Mouse (Mus musculus) CD4-positive, CD25-positive, alpha-beta regulatory T cell, adult 4 months (primary cell): ENCODE measurements around the gene Lsm4. TPM values are rescaled to one million over a fixed set of nuclear protein-coding genes. Genes with fewer than 3 reads are reported as not detected.
A peak's percentile ranks its signal among the peaks of the same experiment; 100 is the strongest.

Experiments
- ATAC-seq: one replicate; pipeline ENCODE4 v1.8.0; 2017
- polyA plus RNA-seq, 2 experiments: library from polyadenylated mRNA; unstranded; fragments of 100-300 nt; shearing (Covaris generic); gene quantifications; one replicate each; pipeline ENCODE4 v1.2.1; 2017

Lsm4 gene
- polyA plus RNA-seq, 2 experiments from 2014 or later: 86.8 to 94.5 TPM

DNA sequence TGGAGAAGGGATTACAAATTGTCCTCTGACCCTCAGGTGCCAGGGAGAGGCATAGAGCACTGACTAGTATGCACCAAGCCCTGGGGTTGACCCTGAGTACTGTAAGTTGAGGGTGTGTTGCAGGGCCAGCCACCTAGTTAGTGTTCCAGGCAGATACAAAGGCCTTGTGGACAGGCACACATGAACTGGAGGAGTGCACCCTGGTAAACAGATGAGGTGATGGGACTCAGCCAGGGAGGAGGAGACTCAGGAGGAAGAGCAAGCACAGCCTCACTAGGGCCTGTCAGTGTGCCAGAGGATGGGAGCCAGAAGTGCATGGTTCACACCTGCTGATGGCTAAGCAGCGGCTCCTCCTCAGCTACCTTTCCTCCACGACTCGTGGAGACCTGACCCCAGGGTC is 7.0 kb downstream of the Lsm4 start:
- no peak for ATAC-seq

DNA sequence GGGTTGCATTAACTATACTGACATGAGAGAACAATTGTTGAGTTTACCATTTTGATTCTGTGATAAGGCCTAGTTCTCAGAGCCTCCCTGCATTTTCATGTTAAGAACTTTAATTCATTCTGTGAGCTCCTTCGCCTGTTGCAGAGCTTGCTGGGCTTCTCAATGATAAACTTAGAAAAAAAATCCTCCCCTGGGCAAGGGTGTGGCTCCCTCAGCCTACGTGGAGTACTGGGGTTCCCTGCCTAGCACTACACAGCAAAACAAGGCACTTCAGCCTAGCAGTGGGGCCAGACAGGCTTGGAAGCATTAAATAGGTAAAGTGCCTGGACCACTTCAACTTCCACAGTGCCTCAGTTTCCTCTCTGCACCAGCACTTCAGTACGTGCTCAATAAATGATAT is 8.4 kb downstream of the Lsm4 start:
- ATAC-seq: no peak

DNA sequence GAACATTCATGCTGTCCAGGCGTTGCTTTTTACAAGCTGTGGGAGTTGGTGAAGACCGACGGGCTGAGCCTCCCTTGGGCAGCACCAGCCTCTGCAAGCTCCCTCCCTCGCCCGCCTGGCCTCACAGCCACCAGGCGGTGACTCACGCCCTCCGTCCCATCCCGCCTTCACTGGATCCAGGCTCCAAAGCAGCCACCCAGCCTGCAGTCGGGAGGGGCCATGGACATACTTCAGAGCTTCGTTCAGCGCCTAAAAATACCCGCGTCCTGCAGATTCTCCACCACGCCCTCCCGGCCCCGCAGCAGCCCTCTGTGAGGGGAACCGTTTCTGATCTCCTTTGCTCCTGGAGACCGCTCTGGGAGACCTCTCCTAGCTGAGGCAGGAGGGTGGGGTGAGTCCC is 9.1 kb downstream of the Lsm4 start:
- no peak for ATAC-seq

DNA sequence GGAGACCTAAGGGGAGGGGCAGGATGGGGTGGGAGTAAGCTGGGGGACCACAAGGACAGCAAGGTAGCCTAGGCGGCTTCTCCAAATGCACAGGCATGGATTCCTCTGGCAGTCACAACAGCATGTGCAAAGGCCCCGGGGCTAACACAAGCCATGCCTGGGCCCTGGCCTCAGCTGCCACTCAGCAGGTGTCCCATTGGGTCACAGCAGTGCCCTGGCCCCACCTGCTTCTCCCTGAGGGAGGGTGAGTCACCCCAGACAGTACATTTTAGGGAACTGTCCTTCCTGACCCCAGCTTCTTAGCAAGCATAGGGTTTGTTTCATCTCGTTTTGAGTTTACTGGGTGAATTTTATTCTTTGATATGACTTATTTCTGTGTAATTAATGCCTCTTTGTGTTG is 9.6 kb downstream of the Lsm4 start:
- no peak for ATAC-seq

DNA sequence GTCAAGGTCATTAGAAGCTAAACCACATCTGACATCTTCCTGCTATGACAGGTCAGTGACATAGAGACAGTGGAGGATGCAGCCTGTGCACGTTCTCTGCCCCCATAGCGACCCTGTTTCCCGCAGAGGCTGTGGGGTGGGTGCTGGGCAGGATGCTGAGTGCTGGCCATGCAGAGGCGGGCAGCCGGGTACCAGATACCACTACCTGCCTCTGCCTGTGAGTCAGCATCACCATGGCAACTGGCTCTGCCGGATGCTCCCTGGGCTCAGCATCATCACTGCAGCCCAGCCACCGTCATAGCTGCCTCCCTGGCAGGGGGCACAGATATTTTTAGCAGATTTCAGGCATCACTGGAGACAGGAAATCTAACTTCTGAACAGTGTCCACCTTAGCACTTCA is 11.2 kb downstream of the Lsm4 start:
- peak; percentile 98 for ATAC-seq

DNA sequence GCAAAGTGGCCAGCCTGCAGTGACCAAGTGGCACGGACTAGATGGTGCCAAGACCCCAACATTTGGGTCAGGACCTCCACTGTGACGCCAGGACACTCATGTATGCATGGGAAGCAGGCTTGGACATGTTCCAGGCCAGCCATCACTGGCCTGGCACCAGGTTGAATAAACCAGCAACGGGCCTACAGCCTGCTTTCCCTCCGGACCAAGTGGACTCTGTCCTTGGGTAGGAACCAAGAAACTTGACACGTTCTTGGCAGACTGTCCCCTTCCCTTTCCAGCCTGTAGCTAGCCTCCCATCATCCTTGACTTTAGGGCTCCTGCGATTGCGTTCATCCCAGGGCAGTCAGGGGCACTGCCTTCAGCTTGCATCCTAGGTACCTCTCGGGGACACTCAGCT is 14.5 kb downstream of the Lsm4 start:
- no peak for ATAC-seq

DNA sequence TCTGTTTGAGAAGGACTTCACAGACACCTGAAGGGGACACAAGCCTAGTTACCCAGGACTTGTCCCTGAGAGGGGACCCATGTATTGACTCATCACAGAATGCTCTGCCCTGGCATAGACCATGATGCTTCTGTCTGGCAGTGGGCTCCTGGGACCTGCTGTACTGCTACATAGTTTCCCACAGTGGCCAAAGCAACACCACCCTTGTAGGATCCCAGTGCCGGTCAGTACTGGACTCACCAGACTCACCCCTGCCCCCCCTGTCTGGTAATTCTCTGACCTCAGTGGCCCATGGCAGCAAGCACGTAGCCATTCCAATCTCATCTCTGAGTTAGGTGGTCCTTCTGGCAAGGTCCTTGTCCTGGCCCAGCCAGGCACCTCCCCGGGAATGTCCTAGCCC is 15.1 kb downstream of the Lsm4 start:
- ATAC-seq: no peak

DNA sequence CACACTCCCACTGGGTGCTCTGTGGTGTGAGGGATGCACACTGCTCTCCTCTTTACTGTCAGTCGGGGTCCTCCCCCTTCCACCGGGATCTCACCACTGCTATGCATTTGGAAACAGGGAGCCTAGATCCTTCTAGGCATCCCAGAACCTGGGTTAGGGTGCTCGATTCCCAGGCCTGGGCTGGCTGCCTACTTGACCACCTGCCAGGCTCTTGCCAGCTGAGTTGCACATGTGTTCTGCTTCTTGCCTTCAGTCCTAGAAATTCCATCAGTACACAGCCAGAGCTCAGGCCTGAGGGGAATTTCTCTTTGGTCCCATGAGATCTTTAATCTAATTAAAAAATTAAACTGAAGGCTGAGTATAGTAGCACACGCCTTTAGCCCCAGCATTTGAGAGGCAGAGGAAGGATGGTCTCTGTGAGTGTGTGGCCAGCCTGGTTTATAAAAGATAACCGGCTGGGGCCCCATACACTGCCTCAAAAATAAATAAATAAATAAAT is 16.9 kb downstream of the Lsm4 start:
- no peak for ATAC-seq

DNA sequence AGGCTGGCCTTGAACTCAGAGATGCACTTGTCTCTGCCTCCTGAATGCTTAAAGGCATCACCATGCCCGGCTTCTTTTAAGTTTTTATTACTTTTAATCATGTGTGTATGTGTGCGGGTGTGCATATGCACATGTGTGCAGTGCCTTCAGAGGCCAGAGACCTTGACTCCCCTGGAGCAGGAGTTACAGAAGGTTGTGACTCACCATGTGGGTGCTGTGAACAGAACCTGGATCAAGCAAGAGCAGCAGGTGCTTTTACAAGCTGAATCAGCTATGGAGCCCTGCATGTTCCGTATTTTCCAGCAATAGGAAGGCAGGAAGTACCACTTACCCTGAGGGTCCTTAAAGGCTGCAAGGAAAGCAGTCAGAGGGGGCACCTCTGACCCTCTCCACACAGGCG is 18.2 kb downstream of the Lsm4 start:
- ATAC-seq: no peak

DNA sequence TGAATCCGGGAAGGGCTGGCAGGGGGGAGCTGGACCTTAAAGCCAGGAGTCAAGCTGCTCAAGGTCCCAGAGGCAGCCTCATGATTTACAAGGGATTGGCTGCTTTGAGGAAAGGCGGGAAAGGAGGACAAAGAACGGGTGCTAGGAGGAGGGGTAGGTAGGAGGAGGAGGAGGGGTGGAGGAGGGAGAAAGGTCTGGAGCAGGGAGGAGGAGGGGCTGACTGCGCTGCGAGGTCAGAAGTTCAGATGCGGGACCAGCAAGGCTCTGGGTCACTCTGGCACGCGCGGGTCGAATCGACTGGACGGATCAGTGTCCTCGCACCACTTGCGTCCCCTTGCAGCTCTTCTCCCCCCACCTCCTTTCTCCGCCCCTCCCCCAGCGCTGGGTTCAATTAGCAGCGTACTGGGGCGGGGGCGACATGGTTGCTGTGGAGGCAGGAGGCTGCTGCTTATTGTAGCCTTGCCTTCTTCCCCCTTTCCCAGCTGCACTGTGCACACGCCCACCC is 18.7 kb downstream of the Lsm4 start:
- ATAC-seq: no peak

DNA sequence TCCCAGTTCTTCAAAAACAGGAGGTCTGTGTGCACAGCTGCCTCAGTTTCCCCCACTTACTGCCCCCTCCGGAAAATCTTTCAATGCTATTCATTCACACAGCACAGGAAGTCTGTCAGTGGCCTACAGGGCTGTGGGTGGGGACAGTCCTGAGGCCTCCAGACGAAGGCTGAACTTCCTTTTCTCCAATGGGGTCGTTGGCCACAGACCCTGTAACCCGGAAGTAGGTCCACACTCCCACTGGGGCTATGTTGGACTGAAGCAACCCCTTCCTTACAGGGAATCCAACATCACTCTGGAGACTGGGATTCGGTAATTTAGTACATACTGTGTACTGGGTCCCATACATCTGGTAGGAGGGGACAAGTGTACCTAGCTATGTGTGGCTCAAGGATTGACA is 20.6 kb downstream of the Lsm4 start:
- ATAC-seq: no peak

DNA sequence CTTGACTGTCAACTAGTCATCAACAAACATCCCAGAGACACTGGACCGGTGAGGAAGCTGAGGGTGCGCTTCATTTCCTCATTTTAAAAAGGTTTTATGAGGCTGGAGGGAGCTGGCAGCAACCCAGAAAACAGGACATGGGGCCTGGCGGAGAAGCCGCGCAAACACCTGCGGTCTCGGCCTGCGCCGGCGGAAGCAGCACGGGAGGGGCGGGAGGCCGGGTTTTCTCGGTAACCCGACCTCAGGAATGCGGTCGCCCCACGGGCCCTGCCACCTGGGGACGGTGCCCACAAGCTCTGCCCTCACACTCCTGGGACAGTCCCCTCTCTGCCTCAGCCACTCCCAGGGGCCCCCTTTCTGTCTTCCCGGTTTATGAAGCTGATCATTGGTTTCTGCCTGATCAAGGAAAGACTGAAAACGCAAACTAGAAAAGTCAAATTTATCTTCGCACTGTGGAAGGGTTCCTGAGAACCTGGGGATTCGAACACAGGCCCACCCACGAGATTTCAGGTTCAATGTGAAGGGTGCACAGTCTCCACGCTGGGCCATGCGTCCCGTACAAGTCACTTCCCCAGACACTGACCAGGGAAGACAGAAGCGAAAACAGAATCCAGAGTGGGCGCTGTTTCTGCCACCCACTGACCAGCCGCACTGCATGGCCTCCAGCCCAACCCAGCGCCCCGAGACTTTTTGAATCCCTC is 22.4 kb downstream of the Lsm4 start:
- ATAC-seq: peak; percentile 1

DNA sequence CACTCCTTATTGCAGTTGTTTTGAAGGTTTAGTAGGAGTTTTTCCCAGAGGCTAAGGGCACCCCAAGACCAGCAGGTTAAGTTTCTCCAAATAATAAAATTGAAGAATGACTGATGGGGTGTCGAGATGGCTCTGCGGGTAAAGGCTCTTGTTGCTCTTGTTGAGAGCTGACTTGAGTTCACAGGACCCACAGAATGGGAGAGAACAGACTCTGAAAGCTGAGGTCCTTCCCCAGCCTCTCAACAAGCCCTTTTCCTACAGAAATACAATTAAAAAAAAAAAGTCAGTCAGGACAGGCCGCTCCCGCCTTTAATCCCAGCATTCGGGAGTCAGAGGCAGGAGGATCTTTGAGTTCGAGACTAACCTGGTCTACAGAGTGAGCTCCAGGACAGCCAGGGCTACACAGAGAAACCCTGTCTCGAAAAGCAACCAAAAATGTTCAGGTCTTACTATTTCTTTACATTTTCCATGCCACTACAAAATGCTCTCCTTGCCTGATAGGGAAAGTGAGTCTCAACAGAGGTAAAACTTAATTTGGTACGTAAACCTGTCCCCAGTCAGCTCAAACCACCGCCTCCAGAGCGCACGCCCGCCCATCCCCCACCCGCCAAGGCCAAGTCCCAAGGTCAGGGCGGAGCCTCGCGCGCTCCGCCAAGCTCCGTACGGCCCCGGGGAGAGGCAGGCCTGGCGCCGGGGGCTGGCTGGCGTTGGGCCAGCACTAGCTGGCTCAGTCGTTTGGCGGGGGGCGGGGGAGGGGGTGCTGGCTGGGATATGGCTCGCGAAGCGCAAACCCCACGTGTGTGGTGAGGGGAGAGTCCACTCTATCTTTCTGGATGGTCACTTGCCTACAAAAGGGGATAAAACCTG is 23.2 kb downstream of the Lsm4 start:
- no peak for ATAC-seq

DNA sequence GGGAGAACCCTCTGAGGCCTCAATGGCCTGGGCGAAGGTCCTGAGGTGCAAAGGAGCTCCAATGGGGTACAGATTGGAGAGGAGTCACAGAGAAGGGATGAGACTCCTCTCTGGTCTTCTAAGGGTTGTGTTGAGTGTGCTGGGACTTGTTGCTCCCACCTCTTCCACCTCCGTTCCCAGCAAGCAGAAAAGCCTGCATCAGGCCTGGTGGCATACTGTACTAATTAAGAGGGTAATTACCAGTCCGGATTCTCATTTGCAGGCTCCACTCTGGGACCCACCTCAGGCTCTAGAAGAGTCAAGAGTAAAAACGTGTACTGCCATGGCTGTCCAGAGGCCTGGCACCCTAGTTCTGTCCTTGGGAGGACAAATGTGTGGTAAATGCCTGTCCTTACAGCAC is 23.9 kb downstream of the Lsm4 start:
- ATAC-seq: no peak

DNA sequence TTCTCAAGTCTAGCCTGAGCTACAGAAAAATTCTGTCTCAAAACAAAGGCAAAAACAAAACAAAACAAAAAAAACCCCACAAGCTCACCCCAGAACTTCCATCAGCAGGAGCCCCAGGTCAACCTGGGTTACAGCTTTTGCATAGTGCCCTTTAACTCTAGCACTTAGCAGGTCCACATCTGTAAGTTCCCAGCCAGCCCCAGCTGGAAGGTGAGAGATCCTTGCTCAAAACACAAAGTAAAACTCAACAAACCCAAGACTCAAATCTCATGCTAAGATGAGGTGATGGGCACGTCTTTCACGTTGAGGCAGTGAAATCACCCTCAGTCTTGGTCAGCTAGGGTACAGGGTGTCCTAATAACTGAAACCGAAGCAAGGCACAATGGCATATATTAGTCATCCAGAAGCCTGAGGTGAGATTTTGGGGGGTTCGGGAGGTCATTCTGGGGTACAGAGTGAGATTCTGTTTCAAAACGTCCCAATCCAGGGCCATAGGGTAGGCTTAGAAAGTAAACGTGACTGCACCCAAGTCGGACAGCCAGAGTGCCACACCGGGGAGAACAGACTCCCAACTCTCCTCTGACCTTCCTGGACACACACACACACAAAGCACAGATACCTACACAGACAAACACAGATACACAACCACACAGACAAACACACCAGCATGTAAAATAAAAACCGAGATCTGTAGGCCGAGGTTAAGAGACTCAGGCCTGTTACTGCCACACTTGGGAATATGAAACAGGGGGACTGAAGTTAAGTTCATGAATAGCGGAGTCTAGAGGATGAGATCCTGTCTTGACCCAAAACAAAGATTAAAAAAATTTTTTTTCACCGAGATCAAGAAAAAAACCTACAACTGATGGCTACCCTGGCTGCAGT is 24.6 kb downstream of the Lsm4 start:
- ATAC-seq: no peak

DNA sequence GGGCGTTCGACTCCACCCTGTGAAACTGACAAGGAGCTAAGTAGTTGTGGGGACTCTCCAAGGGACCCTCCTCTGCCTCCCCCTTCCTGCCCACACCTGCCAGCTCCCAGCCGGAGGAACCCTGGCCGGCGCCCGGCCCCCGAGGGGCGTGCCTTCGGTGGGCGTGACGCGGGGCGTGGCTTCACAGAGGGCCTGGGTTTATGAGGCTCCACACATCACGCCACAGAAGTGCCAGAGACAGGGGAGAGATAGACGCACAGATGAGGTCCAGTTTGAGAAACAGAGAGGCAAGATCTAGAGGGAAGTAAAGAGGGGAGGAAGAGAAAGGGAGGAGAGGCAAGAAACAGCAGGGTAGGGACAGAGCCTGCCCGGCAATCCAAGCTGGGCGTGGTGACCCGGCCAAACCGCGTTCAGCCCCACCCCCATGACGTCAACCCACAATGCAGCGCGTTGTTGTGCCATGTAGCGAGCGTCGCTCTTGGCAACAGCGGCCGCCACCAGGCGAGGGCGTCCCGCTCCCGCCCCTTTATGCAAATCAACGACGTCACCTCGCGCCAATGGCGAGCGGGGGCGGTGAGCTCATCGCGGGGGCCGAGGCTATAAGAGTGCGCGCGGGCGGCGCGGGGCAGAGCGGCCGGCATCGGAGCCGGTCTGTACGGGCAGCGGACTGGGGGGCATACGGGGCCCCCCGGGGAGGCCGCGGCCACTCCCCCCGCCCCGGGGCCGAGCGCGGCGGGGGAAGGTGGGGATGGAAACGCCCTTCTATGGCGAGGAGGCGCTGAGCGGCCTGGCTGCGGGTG is 25.5 kb downstream of the Lsm4 start, which contains the start of gene Jund:
Gene Jund, plus strand, starts transcription at position 640 of the 800 bp plus-strand sequence.
- peak; percentile 65 for ATAC-seq

DNA sequence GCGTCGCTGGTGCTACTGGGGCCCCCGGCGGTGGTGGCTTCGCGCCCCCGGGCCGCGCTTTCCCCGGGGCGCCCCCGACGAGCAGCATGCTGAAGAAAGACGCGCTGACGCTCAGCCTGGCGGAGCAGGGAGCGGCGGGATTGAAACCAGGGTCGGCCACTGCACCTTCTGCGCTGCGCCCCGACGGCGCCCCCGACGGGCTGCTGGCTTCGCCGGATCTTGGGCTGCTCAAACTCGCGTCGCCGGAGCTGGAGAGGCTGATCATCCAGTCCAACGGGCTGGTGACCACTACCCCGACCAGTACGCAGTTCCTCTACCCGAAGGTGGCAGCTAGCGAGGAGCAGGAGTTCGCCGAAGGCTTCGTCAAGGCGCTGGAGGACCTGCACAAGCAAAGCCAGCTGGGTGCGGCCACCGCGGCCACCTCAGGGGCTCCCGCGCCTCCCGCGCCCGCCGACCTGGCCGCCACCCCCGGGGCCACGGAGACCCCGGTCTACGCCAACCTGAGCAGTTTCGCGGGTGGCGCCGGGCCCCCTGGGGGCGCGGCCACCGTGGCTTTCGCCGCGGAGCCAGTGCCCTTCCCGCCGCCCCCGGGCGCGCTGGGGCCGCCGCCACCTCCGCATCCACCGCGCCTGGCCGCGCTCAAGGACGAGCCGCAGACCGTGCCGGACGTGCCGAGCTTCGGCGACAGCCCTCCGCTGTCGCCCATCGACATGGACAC is 26.2 kb downstream of the Lsm4 start:
- ATAC-seq: no peak

DNA sequence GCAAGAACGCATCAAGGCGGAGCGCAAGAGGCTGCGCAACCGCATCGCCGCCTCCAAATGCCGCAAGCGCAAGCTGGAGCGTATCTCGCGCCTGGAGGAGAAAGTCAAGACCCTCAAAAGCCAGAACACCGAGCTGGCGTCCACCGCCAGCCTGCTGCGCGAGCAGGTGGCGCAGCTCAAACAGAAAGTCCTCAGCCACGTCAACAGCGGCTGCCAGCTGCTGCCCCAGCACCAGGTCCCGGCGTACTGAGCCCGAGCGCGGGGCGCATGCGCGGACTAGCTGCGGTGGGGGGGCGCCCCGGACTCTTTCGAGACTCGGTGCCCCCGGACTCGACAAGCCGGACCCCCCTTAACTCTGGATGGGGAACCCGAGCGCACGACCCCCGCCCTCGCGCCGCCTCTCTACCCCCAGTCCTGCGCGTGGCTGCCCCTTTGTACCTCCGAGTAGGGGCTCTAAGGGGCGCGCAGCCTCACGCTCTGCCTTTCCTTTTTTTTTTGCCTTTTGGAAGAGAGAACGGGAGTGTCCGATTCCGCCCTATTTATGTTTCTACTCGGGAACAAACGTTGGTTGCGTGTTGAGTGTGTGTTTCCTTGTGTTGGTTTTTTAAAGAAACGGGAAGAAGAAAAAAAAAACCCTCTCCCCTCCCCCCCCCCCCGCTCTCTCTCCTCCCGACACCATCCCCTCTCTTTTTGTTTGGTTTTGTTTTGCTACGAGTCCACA is 26.9 kb downstream of the Lsm4 start:
- ATAC-seq: peak; percentile 7

DNA sequence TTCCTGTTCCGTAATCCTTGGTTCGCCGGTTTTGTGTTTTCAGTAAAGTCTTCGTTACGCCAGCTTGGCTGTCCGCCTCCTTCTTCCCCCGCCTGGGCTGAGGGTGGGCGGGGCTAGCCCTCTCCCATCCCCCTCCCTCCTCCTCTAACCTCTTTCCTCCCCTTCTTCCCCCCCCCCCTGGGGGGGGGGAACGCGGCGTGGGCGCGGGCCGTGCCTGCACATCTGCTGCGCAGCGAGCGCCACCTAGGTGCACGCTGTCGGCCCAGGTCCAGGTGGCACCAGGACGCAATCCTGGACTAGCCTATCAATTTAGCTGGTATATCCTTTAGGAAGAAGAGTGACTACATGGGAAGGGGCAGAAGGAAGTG is 27.5 kb downstream of the Lsm4 start:
- ATAC-seq: peak; percentile 9
